ENCODE assay signal across 7 mouse cellular contexts in genomic region chr8:77629858-77630537, GRCm38 (mm10). TPM values are rescaled to one million over a fixed set of nuclear protein-coding genes. Genes with fewer than 3 reads are reported as not detected.
DNase-seq lines count a peak whose midpoint lies in the region; ATAC-seq and TF ChIP-seq lines count a peak whose summit lies in the region.

No protein-coding gene starts in this region.

- no peaks in the 10 kb centered on the region for H3K9me3 ChIP-seq in intestine, postnatal 0 days (ENCODE audit: control insufficient read depth)
- H3K9me3 ChIP-seq in midbrain, embryonic 15.5 days, result no peaks in the 10 kb centered on the region

- peak; percentile 79 to 92 for DNase-seq in adrenal gland, adult (ENCODE audit: inconsistent age in 2 of 2, low spot score in 1 of 2)
- peak; percentile 75 for DNase-seq in gastrocnemius, postnatal 14 days
- peak; percentile 60 to 74 for DNase-seq in left cerebral cortex, postnatal 36 days (ENCODE audit: low spot score in 2 of 2)
- peak; percentile 40 to 58 for DNase-seq in spleen, adult 2 months (ENCODE audit: low read depth in 1 of 2, low spot score in 2 of 2)

- TF ChIP-seq CTCF in intestine, postnatal 0 days (IDR thresholded peaks at IDR 0.05; ENCODE audit: low read depth), result peak; percentile 98
- peak; percentile 87 for TF ChIP-seq CTCF in spleen, adult 2 months (IDR thresholded peaks at IDR 0.05; ENCODE audit: extremely low read depth, insufficient read depth, insufficient read length, insufficient replicate concordance)

- no peaks in the 10 kb centered on the region for H3K27me3 ChIP-seq in intestine, postnatal 0 days (replicated peaks; ENCODE audit: control insufficient read depth, insufficient read depth, low read length)
- no peaks in the 10 kb centered on the region for H3K27me3 ChIP-seq in midbrain, embryonic 15.5 days (replicated peaks)
- no peaks in the 10 kb centered on the region for H3K27me3 ChIP-seq in spleen, adult 2 months (ENCODE audit: control insufficient read depth, insufficient read depth, low read length)

- no peaks in the 10 kb centered on the region for H3K4me1 ChIP-seq in intestine, postnatal 0 days (replicated peaks; ENCODE audit: control insufficient read depth, insufficient read depth, low read length)
- H3K4me1 ChIP-seq in midbrain, embryonic 15.5 days, result 0 out of 2 replicates have a peak, but pooled peaks cover 3% of the 10 kb centered on the region
- no peaks in the 10 kb centered on the region; the same call in 1 of the 2 replicates for H3K4me1 ChIP-seq in spleen, adult 2 months (ENCODE audit: control insufficient read depth, insufficient read depth, insufficient read length)

- H3K9ac ChIP-seq in intestine, postnatal 0 days (ENCODE audit: low read depth, low read length), result no peak overlapping the region
- no peak overlapping the region for H3K9ac ChIP-seq in midbrain, embryonic 15.5 days

- TF ChIP-seq POLR2A in spleen, adult 2 months (IDR thresholded peaks at IDR 0.05; ENCODE audit: low read depth, low read length), result no peak

- intact Hi-C loops in gastrocnemius, postnatal 14 days (cut with DNase I; ENCODE audit: low total_unique reads), result loop anchor here (5.0 kb wide), 1 partner anchor 372 kb away; no protein-coding TSS in a partner anchor
- intact Hi-C loops in left cerebral cortex, postnatal 36 days (cut with DNase I), result loop anchor here (1.0 kb wide), 1 partner anchor 374 kb away; no protein-coding TSS in a partner anchor

- 18% methylated on average over 15 of the region's 15 CpGs for WGBS in intestine, postnatal 0 days
- 16% methylated on average over 15 of the region's 15 CpGs for WGBS in midbrain, embryonic 15.5 days
- 19% methylated on average over 15 of the region's 15 CpGs for WGBS in spleen, adult 2 months

- peak; percentile 98 for ATAC-seq in common myeloid progenitor, adult 5-6 weeks (replicated peaks; ENCODE audit: low read depth, poor library complexity, severe bottlenecking)
- peak; percentile 51; the same call in 1 of the 2 replicates for ATAC-seq in intestine, postnatal 0 days
- peak; percentile 97 for ATAC-seq in midbrain, embryonic 15.5 days (replicated peaks)

- no peaks in the 10 kb centered on the region for H3K36me3 ChIP-seq in intestine, postnatal 0 days (ENCODE audit: control insufficient read depth, insufficient read depth)
- H3K36me3 ChIP-seq in midbrain, embryonic 15.5 days (replicated peaks), result no peaks in the 10 kb centered on the region
- no peaks in the 10 kb centered on the region for H3K36me3 ChIP-seq in spleen, adult 2 months (ENCODE audit: control insufficient read depth, insufficient read depth, low read length)

- no peak overlapping the region for H3K4me3 ChIP-seq in intestine, postnatal 0 days (ENCODE audit: low read depth, low read length)
- H3K4me3 ChIP-seq in midbrain, embryonic 15.5 days, result no peak overlapping the region
- H3K4me3 ChIP-seq in spleen, adult 2 months (ENCODE audit: extremely low read depth, insufficient read depth, insufficient read length), result no peak overlapping the region

- no peak overlapping the region for H3K27ac ChIP-seq in intestine, postnatal 0 days (ENCODE audit: low read depth, low read length)
- no peak overlapping the region for H3K27ac ChIP-seq in midbrain, embryonic 15.5 days
- no peak overlapping the region for H3K27ac ChIP-seq in spleen, adult 2 months (ENCODE audit: insufficient read depth, low read length)

- H3K4me2 ChIP-seq in intestine, postnatal 0 days (replicated peaks; ENCODE audit: low read depth), result no peak overlapping the region
- no peak overlapping the region for H3K4me2 ChIP-seq in midbrain, embryonic 15.5 days

RNA-seq across cellular contexts. Expression of gene Tmem184c, which starts 19.5 kb away (rescaled TPM):
- 21.6 and 33.1 TPM in 2 replicates for total RNA-seq in common myeloid progenitor, adult 5-6 weeks (2017)
- 10 to 100 TPM; 11.7 to 14.5 TPM for total RNA-seq in gastrocnemius, postnatal 14 days (2021)
- polyA plus RNA-seq in intestine, postnatal 0 days (2015; fragmentation: Nextera tagmentation; extraction: Ambion mirVana), result 12.0 and 12.4 TPM in 2 replicates
- total RNA-seq in left cerebral cortex, postnatal 36 days (2021), result 10 to 100 TPM; 61.3 to 67.2 TPM
- 61.5 and 65.6 TPM in 2 replicates for polyA plus RNA-seq in midbrain, embryonic 15.5 days (2015; fragmentation: Nextera tagmentation; extraction: Ambion mirVana)
- 3.8 and 4.9 TPM in 2 replicates for polyA plus RNA-seq in spleen, adult 2 months (2012; rRNA removed)
